ENCODE assay signal across 8 mouse cellular contexts in the genomic region with DNA sequence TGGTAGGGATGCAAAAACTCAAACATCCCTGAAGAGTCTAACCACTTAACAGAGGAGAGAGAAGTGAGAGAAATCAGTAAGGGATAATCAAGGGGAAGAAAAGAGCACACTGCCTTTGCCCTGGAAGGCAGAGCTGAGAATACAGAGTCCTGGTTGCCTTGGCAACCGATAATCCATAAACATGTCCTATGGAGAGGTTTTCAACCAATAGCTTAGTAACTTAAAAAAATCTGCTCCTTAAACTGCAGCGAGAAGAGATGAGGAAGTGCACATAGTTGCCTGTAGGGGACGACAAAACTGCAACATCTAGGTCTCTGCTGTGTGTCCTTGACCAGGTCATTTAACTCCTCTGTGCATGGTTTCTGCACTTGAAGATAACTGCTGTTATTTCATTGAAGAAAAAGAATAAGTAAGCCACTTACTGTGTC.
DNase-seq lines count a peak whose midpoint lies in the region; ATAC-seq and TF ChIP-seq lines count a peak whose summit lies in the region.

No protein-coding gene starts in this region.

- TF ChIP-seq CTCF in hindbrain, postnatal 0 days (IDR thresholded peaks at IDR 0.05; ENCODE audit: low read depth), result peak; percentile 80

- 31% methylated on average over 3 of the region's 3 CpGs for WGBS in heart, embryonic 11.5 days (ENCODE audit: insufficient replicate concordance)
- 26% methylated on average over 3 of the region's 3 CpGs for WGBS in hindbrain, postnatal 0 days

- H3K36me3 ChIP-seq in heart, embryonic 11.5 days (ENCODE audit: control insufficient read depth, insufficient read depth, low read length), result no peaks in the 10 kb centered on the region
- H3K36me3 ChIP-seq in hindbrain, postnatal 0 days (ENCODE audit: insufficient read depth, low read length), result no peaks in the 10 kb centered on the region

- no peak overlapping the region for H3K27ac ChIP-seq in heart, embryonic 11.5 days (ENCODE audit: low read depth, low read length)
- no peak overlapping the region for H3K27ac ChIP-seq in hindbrain, postnatal 0 days

- H3K9me3 ChIP-seq in heart, embryonic 11.5 days (replicated peaks; ENCODE audit: control insufficient read depth, low read length), result no peaks in the 10 kb centered on the region
- no peaks in the 10 kb centered on the region for H3K9me3 ChIP-seq in hindbrain, postnatal 0 days (ENCODE audit: low read length)

- no peak for ATAC-seq in heart, embryonic 11.5 days (replicated peaks; ENCODE audit: insufficient number of reproducible peaks, low FRiP score, low TSS enrichment)
- ATAC-seq in hindbrain, postnatal 0 days, result peak; percentile 44

- H3K4me3 ChIP-seq in heart, embryonic 11.5 days (ENCODE audit: low read depth, low read length), result no peak overlapping the region
- H3K4me3 ChIP-seq in hindbrain, postnatal 0 days (ENCODE audit: low read length), result no peak overlapping the region

- DNase-seq in heart, adult 11 months, result peak; percentile 73
- peak; percentile 33 to 39 for DNase-seq in right cerebral cortex, postnatal 10 days (ENCODE audit: low spot score in 2 of 2)
- DNase-seq in right cerebral cortex, postnatal 25 days, result no peak
- peak; percentile 62 for DNase-seq in hindbrain, postnatal 0 days (ENCODE audit: low spot score)
- no peak for DNase-seq in Muller cell, postnatal 12 days (ENCODE audit: inconsistent ontology term)
- no peak for DNase-seq in ovary, adult 18-20 months (ENCODE audit: low spot score)
- no peak for DNase-seq in c-Kit-positive CD71-positive TER-119-positive erythroid progenitor cells, embryonic 14.5 days (ENCODE audit: low spot score)

- H3K4me1 ChIP-seq in heart, embryonic 11.5 days (ENCODE audit: control insufficient read depth, insufficient read depth, low read length), result 0 out of 2 replicates have a peak, but pooled peaks cover 3% of the 10 kb centered on the region
- H3K4me1 ChIP-seq in hindbrain, postnatal 0 days (ENCODE audit: insufficient read depth, low read length), result peaks cover 12% of the 10 kb centered on the region

- no peak overlapping the region for H3K4me2 ChIP-seq in heart, embryonic 11.5 days
- H3K4me2 ChIP-seq in hindbrain, postnatal 0 days (ENCODE audit: low read depth, low read length), result no peak overlapping the region

- no peak overlapping the region for H3K9ac ChIP-seq in heart, embryonic 11.5 days (ENCODE audit: low read depth, low read length)
- H3K9ac ChIP-seq in hindbrain, postnatal 0 days (replicated peaks; ENCODE audit: low read length), result no peak overlapping the region

- H3K27me3 ChIP-seq in heart, embryonic 11.5 days (ENCODE audit: control insufficient read depth, insufficient read depth, low read length), result 0 out of 2 replicates have a peak, but pooled peaks cover 2% of the 10 kb centered on the region
- no peaks in the 10 kb centered on the region for H3K27me3 ChIP-seq in hindbrain, postnatal 0 days (ENCODE audit: insufficient read depth, low read length)

Comparison
In these comparisons a context has a peak if more than half of its experiments do, and no peak if none do; other contexts are left out.
1. DNase-seq: peak in heart, adult 11 months (single experiment), right cerebral cortex, postnatal 10 days (2 of 2) and hindbrain, postnatal 0 days (single experiment); none in right cerebral cortex, postnatal 25 days (single experiment), Muller cell, postnatal 12 days (single experiment), ovary, adult 18-20 months (single experiment) and c-Kit-positive CD71-positive TER-119-positive erythroid progenitor cells, embryonic 14.5 days (single experiment).